Mouse (Mus musculus) kidney, embryonic 15.5 days (tissue): ENCODE results near the gene Map2k2. TPM values are rescaled to one million over a fixed set of nuclear protein-coding genes. Genes with fewer than 3 reads are reported as not detected.

Experiments
- ATAC-seq: fragments of 200-750 bp; cut with Nextera tagmentation; replicated peaks from 2 replicates; pipeline ENCODE4 v1.8.0; 2017; ENCODE audit warnings: moderate TSS enrichment; ENCODE audit not compliant: low FRiP score
- H3K27ac ChIP-seq: fragments of 300-500 bp; sonication (generic); 2 replicates; pipeline ENCODE4 v1.5.1; 2015; ENCODE audit warnings: mild to moderate bottlenecking, inconsistent platforms
- H3K27me3 ChIP-seq: fragments of 300-500 bp; sonication (generic); 2 replicates; pipeline ENCODE4 v1.6.1; 2015; ENCODE audit warnings: inconsistent platforms
- H3K36me3 ChIP-seq: fragments of 300-500 bp; sonication (generic); 2 replicates; pipeline ENCODE4 v1.6.1; 2015; ENCODE audit warnings: inconsistent platforms
- H3K4me1 ChIP-seq: fragments of 300-500 bp; sonication (generic); 2 replicates; pipeline ENCODE4 v1.6.1; 2015; ENCODE audit warnings: inconsistent platforms
- H3K4me2 ChIP-seq: fragments of 300-500 bp; sonication (generic); 2 replicates; pipeline ENCODE4 v1.6.1; 2015; ENCODE audit warnings: moderate library complexity, mild to moderate bottlenecking, inconsistent platforms
- H3K4me3 ChIP-seq: fragments of 300-500 bp; sonication (generic); replicated peaks from 2 replicates; pipeline ENCODE4 v1.5.1; 2015; ENCODE audit warnings: mild to moderate bottlenecking, inconsistent platforms
- H3K9ac ChIP-seq: fragments of 300-500 bp; sonication (generic); 2 replicates; pipeline ENCODE4 v1.6.1; 2015; ENCODE audit warnings: mild to moderate bottlenecking, inconsistent platforms
- H3K9me3 ChIP-seq: fragments of 300-500 bp; sonication (generic); replicated peaks from 2 replicates; pipeline ENCODE4 v1.6.1; 2016; ENCODE audit warnings: inconsistent platforms
- WGBS: fragments of 180-500 bp; shearing (Covaris S2); methylation state at CpG from one replicate; pipeline ENCODE4 v1.1.7; 2015; ENCODE audit warnings: mixed read lengths; 5-methylcytosine and 5-hydroxymethylcytosine counted together
- polyA plus RNA-seq: library from polyadenylated mRNA; unstranded; fragments of >200 nt; fragmentation: Nextera tagmentation; extraction: Ambion mirVana; gene quantifications from 2 replicates; pipeline ENCODE4 v1.2.1, GENCODE M21; 2015

The Map2k2 gene
- polyA plus RNA-seq, 1 experiment from 2014 or later, result 202 TPM

DNA sequence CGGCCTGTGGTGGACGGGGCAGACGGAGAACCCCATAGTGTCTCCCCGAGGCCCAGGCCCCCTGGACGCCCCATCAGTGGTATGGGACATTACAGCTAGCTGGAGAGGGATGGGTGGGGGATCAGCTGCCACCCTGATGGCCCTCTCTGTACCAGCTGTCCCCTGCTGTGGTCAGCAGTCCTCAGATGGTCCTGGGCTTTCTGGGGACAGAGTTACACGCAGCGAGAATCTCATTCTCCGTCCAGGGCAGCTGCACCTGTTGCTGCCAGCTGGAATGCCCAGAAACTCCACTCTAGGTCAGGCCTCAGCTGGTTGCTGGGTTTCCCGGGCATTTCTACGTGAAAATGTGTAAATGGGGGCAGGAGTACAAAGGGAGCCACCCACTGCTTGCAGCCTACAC, 13.9 kb downstream of the Map2k2 start:
- H3K9ac ChIP-seq, result no peak overlapping the region
- H3K4me2 ChIP-seq, result no peak overlapping the region
- H3K4me3 ChIP-seq, result no peak overlapping the region
- WGBS, result 93% methylated on average over 10 of the region's 10 CpGs
- no peaks in the 10 kb centered on the region for H3K27me3 ChIP-seq
- H3K4me1 ChIP-seq, result no peaks in the 10 kb centered on the region
- no peaks in the 10 kb centered on the region for H3K9me3 ChIP-seq
- H3K27ac ChIP-seq, result no peak overlapping the region
- H3K36me3 ChIP-seq, result peaks cover 98% of the 10 kb centered on the region
- ATAC-seq, result no peak

DNA sequence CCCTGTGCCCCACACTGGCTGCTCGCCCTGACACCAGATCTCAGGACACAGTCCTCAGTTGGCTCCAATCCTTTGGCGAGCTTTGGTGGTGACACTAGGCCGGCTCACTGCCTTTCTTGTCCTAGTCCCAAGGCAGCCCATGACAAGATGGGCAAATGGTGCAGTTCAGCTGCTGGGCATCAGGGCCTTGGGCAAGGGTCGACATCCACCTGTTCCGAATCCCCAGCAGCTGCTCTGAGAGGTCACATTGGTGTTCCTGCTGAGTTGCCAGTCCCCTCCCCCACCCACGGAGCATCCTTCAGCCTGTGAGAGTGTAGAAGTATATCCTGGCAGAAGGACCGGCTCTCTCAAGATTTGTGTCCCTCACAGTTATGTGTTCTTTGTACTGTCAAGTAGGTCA, 14.9 kb downstream of the Map2k2 start:
- Histone ChIP-seq H3K4me3 (no peak overlapping the region), H3K9me3 (no peaks in the 10 kb centered on the region), H3K4me2 (no peak overlapping the region), H3K27ac (no peak overlapping the region), H3K4me1 (no peaks in the 10 kb centered on the region), H3K9ac (no peak overlapping the region), H3K36me3 (peaks cover 89% of the 10 kb centered on the region), H3K27me3 (no peaks in the 10 kb centered on the region)
- ATAC-seq, result no peak
- 86% methylated on average over 7 of the region's 7 CpGs for WGBS

DNA sequence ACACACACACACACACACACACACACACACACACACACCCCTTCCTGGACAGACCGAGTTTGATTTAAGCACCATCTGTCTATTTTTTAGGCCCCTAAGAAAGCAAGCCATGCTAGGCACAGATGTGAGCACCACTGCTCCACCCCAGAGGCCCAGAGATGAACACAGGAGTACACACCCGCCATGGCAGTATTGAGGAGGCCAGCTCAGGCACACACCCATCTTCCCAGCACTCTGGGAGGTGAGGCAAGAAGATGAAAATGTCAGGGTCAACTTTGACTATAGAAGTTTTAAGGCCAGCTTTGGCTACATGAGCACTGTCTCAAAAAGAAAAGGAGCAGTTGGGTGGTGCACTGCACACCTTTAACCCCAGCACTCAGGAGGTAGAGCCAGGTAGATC, 17.2 kb downstream of the Map2k2 start:
- no peak for ATAC-seq
- Histone ChIP-seq H3K9me3 (no peaks in the 10 kb centered on the region), H3K36me3 (peaks cover 68% of the 10 kb centered on the region), H3K4me3 (no peak overlapping the region), H3K4me2 (no peak overlapping the region), H3K9ac (no peak overlapping the region), H3K4me1 (peaks cover 4% of the 10 kb centered on the region), H3K27ac (no peak overlapping the region), H3K27me3 (no peaks in the 10 kb centered on the region)
- 87% methylated on average over 2 of the region's 2 CpGs for WGBS

DNA sequence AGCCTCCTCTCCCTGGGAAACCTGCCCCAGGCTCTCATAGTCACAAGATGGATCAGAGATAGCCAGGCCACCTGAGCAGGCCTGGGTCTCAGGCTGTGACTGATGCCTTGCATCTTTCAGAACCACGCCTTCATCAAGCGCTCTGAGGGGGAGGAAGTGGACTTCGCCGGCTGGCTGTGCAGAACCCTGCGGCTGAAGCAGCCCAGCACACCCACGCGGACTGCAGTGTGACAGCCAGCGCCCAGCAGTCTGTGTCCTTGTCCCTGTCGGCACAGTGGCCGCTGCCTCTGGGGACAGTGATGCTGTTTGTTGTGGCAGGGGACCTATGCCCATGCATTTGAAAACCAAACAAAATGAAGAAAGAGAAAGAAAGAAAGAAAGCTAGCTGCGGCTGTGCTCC, 17.8 kb downstream of the Map2k2 start:
- H3K27ac ChIP-seq, result no peak overlapping the region
- no peak overlapping the region for H3K4me2 ChIP-seq
- H3K9ac ChIP-seq, result no peak overlapping the region
- H3K9me3 ChIP-seq, result no peaks in the 10 kb centered on the region
- peaks cover 62% of the 10 kb centered on the region for H3K36me3 ChIP-seq
- no peak for ATAC-seq
- H3K4me1 ChIP-seq, result peaks cover 10% of the 10 kb centered on the region
- WGBS, result 80% methylated on average over 11 of the region's 11 CpGs
- no peaks in the 10 kb centered on the region for H3K27me3 ChIP-seq
- no peak overlapping the region for H3K4me3 ChIP-seq

DNA sequence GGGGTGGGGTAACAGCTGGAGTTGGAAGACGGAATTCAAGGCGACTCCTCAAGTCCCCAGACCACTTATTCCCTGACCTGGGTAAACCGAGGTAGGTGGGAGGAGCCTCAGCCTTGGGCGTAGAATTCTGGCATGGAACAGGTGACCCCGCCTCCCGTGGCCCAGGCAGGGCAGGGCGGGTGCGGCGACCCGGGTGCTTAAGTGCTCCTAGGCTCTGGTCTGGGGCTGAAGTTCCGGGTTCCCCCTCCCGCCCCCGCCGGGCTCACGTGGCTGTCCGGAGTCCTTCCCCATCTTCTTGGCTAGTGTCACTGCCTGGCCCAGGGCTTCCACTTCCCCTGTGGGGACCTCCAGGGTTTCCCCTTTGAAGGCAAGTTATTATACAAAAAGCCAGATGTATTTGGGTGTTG, 28.5 kb downstream of the Map2k2 start:
- ATAC-seq, result no peak
- peak overlapping the region; percentile 81 for H3K4me3 ChIP-seq
- 1% methylated on average over 16 of the region's 16 CpGs for WGBS

DNA sequence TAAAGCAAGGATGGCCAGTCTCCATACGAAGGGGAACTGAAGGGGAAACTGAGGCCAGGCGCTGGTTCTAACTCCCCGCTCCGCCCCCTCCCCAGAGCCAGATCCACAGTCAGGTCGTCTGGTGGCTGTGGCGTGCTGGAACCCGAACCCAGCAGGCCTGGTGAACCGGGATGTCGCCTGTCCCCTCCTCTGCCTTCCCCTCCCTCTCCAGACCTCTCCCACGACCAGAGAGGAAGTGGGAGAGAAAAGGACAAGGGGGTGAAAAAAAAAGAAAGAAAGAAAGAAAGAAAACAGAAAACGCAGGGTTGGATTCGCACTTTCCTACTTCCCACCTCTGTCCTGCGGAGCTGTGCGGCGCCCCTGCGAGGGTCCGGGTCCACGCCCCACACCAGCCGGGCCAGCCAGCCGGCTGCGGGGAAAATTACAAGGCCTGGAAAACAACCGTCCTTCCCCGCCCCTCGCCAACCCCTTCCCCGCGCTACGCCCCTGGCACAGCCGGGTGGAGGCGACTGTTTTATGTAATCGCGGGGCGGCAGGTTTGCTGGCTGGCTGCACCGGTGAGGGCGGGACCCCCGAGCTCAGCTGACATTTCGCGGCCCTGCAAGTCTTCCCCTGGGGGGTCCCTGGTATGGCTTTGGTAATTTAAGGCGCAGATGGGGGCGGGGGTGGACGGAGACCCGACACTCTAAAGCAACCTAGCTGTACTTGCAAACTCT, 29.4 kb downstream of the Map2k2 start, which contains the start of gene Zbtb7a:
TSS of gene Zbtb7a (plus strand) at position 255 of the 716 bp plus-strand sequence.
- no peak for ATAC-seq
- Histone ChIP-seq H3K4me3 (peak within 1 kb of the TSS; percentile 81), H3K36me3 (no peaks in the 10 kb centered on the region), H3K9me3 (no peaks in the 10 kb centered on the region), H3K9ac (peak within 1 kb of the TSS; percentile 97), H3K27ac (peak within 1 kb of the TSS; percentile 99), H3K27me3 (peaks cover 15% of the 10 kb centered on the region), H3K4me2 (peak within 1 kb of the TSS; percentile 90), H3K4me1 (peaks cover 44% of the 10 kb centered on the region)
- 3% methylated on average over 41 of the region's 41 CpGs for WGBS

More for the DNA sequence above, 28.5 kb downstream of the Map2k2 start:
- H3K36me3 ChIP-seq, result no peaks in the 10 kb centered on the region
- H3K9me3 ChIP-seq, result no peaks in the 10 kb centered on the region
- peaks cover 43% of the 10 kb centered on the region for H3K4me1 ChIP-seq
- H3K9ac ChIP-seq, result 0 out of 2 replicates have a peak overlapping the region, but pooled peaks have one; percentile 14
- peak overlapping the region; percentile 90 for H3K4me2 ChIP-seq
- peaks cover 18% of the 10 kb centered on the region for H3K27me3 ChIP-seq
- peak overlapping the region; percentile 48; the same call in 1 of the 2 replicates for H3K27ac ChIP-seq

DNA sequence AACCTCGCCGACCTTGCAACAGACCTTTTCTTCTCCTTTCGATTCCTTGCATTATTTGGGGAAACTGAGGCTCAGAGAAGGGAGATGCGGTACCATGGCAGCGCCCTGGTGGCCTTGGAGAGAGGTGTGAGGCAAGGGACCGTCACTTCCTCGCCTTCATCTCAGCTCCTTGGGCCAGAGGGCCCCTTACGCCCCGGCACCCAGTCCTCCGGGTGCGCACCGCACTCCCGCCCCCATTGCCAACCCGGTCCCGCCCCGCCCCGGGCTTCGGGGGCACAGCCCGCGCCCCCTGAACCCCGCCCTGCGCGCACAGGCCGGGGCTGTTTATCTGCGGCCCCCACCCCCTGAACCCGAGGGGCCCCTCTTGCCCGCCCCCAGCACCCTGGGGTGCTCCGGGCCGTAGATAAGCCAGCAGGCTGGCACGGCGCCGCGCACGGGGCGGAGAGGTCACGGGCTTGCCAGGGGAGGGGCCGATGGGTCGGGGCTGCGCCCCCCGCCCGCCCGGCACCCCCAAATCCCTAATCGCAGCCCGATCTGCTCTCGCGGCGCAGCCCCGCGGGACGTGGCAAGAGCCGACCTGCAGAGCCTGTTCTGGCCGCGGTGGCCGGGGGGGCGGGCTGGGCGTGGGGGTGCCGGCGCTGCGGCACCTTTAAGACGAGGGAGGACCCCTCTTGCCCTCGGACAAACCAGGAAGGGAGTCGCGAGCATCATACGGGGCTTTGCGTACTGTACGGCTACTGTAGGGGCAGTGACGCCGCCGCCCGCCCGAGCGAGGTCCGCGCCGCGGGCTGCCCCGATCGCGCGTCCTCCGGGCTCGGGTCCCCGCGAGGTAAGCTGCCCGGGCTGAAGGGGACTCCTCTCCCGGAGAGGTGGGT, 30.4 kb downstream of the Map2k2 start:
- peak overlapping the region; percentile 97 for H3K9ac ChIP-seq
- H3K4me3 ChIP-seq, result peak overlapping the region; percentile 81
- H3K27me3 ChIP-seq, result peaks cover 15% of the 10 kb centered on the region
- peak overlapping the region; percentile 99 for H3K27ac ChIP-seq
- ATAC-seq, result peak; percentile 4; the same call in 1 of the 2 replicates
- H3K9me3 ChIP-seq, result no peaks in the 10 kb centered on the region
- no peaks in the 10 kb centered on the region for H3K36me3 ChIP-seq
- H3K4me1 ChIP-seq, result peaks cover 53% of the 10 kb centered on the region
- under 1% methylated on average over 83 of the region's 86 CpGs for WGBS
- H3K4me2 ChIP-seq, result peak overlapping the region; percentile 90

DNA sequence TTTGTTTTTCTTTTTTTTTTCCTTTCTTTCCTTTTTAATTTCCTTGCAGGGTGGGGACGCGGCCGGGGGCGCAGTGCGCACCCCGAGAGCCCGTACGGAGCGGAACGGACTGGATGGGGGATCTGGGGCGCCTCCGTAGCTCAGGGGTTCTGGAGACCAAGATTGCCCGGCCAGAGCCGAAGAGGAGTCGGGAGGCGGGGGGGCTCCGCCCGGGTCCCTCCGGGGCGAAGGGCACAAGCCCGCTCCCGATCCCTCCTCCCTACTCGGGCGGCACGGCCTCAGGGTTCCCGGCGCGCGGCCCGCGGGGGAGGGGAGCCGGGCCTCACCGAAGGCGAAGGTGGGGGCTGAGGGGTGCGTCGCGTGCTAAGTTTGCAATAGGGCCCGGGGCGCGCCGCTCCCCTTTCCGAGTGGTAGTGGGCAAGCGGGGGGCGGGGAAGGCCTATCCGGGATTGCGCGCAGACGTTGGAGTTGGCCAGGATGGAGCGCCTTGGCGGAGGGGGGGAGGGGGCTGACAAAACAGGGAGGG, 31.1 kb downstream of the Map2k2 start:
- Histone ChIP-seq H3K36me3 (peaks cover 4% of the 10 kb centered on the region; the same call in 1 of the 2 replicates), H3K4me2 (peak overlapping the region; percentile 90), H3K9me3 (no peaks in the 10 kb centered on the region), H3K9ac (peak overlapping the region; percentile 97), H3K27ac (peak overlapping the region; percentile 99), H3K27me3 (peaks cover 15% of the 10 kb centered on the region), H3K4me1 (peaks cover 60% of the 10 kb centered on the region), H3K4me3 (peak overlapping the region; percentile 81)
- WGBS, result 2% methylated on average over 49 of the region's 50 CpGs
- ATAC-seq, result peak; percentile 13

DNA sequence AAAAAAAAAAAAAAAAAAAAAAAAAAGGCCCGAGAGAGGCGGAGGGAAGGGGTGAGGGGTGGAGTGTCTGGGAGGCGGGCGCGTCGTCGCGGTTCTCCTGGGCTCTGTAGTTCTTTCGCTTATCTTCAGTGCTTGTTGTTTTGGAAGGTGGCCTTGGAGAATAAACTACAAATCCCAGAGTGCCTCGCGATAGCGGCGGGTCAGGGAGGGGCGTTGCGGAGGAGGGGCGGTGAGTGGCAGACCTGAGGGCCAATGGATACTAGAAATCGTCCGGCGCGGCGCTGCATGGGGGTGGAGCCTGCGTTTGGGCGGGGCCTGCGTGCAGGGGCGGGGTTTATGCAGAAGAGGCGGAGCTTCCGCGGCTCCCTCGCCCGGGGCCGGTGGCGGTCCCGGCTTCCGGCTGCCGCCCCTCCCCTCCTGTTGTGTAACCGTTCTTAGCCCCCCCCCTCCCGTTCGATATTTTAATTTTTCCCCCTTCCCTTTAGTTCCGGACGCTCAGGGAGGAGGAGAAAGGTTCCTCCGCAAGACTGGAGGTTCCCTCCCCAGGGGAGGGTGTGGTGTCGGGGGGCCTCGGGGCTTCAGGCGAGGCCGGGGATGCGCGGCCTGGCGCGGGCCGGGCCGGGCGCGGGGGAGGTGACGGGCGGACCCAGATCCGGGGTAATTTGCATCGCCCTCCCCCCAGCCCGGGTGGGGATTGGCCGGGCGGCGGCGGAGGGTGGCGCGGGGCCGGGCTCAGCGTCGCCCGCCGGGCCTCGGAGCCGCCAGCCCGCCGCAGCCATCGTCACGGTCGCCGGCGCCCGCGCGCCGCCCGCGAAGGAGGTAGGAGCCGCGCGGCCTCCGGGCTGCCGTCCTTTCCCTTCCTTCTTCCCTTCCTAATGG, 31.8 kb downstream of the Map2k2 start:
- H3K9me3 ChIP-seq, result no peaks in the 10 kb centered on the region
- H3K27me3 ChIP-seq, result peaks cover 15% of the 10 kb centered on the region
- WGBS, result under 1% methylated on average over 85 of the region's 89 CpGs
- peak; percentile 92 for ATAC-seq
- peak overlapping the region; percentile 81 for H3K4me3 ChIP-seq
- H3K4me2 ChIP-seq, result peak overlapping the region; percentile 94
- peak overlapping the region; percentile 87 for H3K9ac ChIP-seq
- H3K27ac ChIP-seq, result peak overlapping the region; percentile 99
- H3K36me3 ChIP-seq, result peaks cover 4% of the 10 kb centered on the region; the same call in 1 of the 2 replicates
- peaks cover 67% of the 10 kb centered on the region for H3K4me1 ChIP-seq

DNA sequence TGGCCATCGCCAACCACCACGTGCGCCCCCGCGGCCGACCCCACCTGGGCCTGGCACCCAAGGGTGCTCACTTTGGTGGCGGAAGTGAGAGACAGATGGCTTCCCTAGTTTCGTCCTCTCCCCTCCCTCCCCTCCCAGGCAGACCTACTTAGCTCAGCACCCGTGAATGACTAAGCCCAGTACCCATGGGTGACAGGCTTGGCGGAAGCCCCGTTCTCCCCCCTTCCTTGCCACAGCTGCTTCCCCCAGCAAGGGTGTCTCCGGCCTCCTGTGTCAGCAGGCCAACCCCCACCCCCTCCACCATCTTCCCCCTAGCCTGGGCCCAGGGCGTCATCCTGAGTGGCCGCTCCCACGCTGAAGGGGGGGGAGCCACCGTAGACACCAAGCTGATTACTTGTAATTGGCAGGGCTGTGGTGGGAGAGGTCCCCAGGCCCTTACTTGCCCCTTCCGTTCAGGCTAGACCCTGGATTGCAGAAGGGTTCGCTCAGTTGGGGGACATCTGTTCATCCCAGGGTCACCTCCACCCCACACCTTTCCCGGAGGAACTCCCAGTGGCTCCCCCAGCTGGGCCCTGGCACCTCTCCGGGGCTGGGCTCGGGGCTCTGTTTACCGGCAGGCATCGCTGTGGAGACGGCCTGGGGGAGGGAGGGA, 32.5 kb downstream of the Map2k2 start:
- Histone ChIP-seq H3K27ac (peak overlapping the region; percentile 92), H3K4me3 (peak overlapping the region; percentile 81), H3K9me3 (no peaks in the 10 kb centered on the region), H3K36me3 (peaks cover 7% of the 10 kb centered on the region; the same call in 1 of the 2 replicates), H3K9ac (peak overlapping the region; percentile 87), H3K27me3 (peaks cover 15% of the 10 kb centered on the region), H3K4me1 (peaks cover 67% of the 10 kb centered on the region), H3K4me2 (peak overlapping the region; percentile 94)
- WGBS, result 0% methylated on average over 21 of the region's 24 CpGs
- no peak for ATAC-seq
